Mouse (Mus musculus) E14TG2a.4 (cell line): ENCODE data around the gene Tesc.

Source experiments
- H3K27me3 ChIP-seq: 2 replicates; pipeline ENCODE4 v1.6.1; 2014; ENCODE audit warnings: low read length, control low read depth; ENCODE audit not compliant: insufficient read depth
- H3K36me3 ChIP-seq: 2 replicates; pipeline ENCODE4 v1.6.1; 2014; ENCODE audit warnings: low read length, control low read depth; ENCODE audit not compliant: insufficient read depth
- H3K4me1 ChIP-seq: replicated peaks from 2 replicates; pipeline ENCODE4 v1.6.1; 2014; ENCODE audit warnings: low read depth, low read length, control low read depth
- H3K4me3 ChIP-seq: replicated peaks from 2 replicates; pipeline ENCODE4 v1.5.1; 2014; ENCODE audit warnings: mild to moderate bottlenecking, low read length
- H3K9me3 ChIP-seq: 2 replicates; pipeline ENCODE4 v1.6.1; 2014; ENCODE audit warnings: low read length, control low read depth
- CTCF ChIP-seq: conservative IDR thresholded peaks from 2 replicates; pipeline ENCODE4 v1.5.1; 2014; ENCODE audit warnings: low read length
- NANOG ChIP-seq: IDR thresholded peaks from 2 replicates; pipeline ENCODE4 v1.6.1; 2014; ENCODE audit warnings: borderline replicate concordance, low read length, mixed read lengths
- POU5F1 ChIP-seq: IDR thresholded peaks from 2 replicates; pipeline ENCODE4 v1.6.1; 2014; ENCODE audit warnings: low read length, borderline replicate concordance

Gene Tesc

GRCm38 (mm10) chr5:118042599-118042998 lies 15.1 kb downstream of the Tesc start:
- no peak overlapping the region for H3K4me3 ChIP-seq
- H3K36me3 ChIP-seq: no peaks in the 10 kb centered on the region
- H3K27me3 ChIP-seq: 0 out of 2 replicates have a peak, but pooled peaks cover 3% of the 10 kb centered on the region
- peaks cover 26% of the 10 kb centered on the region for H3K4me1 ChIP-seq
- TF ChIP-seq POU5F1: no peak
- no peak for TF ChIP-seq CTCF
- no peak for TF ChIP-seq NANOG
- peaks cover 7% of the 10 kb centered on the region; the same call in 1 of the 2 replicates for H3K9me3 ChIP-seq

GRCm38 (mm10) chr5:118043761-118044160 lies 16.2 kb downstream of the Tesc start:
- TF ChIP-seq CTCF (no peak), POU5F1 (no peak), NANOG (no peak)
- Histone ChIP-seq H3K4me1 (peaks cover 14% of the 10 kb centered on the region), H3K4me3 (no peak overlapping the region), H3K9me3 (peaks cover 7% of the 10 kb centered on the region; the same call in 1 of the 2 replicates), H3K27me3 (0 out of 2 replicates have a peak, but pooled peaks cover 3% of the 10 kb centered on the region), H3K36me3 (no peaks in the 10 kb centered on the region)

- no peak overlapping the region for H3K4me3 ChIP-seq
- 0 out of 2 replicates have a peak, but pooled peaks cover 3% of the 10 kb centered on the region for H3K27me3 ChIP-seq
- TF ChIP-seq POU5F1 (no peak), CTCF (no peak)
- no peaks in the 10 kb centered on the region for H3K36me3 ChIP-seq
- peaks cover 6% of the 10 kb centered on the region; the same call in 1 of the 2 replicates for H3K4me1 ChIP-seq
- H3K9me3 ChIP-seq: peaks cover 7% of the 10 kb centered on the region; the same call in 1 of the 2 replicates
These were observed 17.4 kb downstream of the Tesc start for GRCm38 (mm10) chr5:118044907-118045306.

GRCm38 (mm10) chr5:118045385-118045784 lies 17.8 kb downstream of the Tesc start:
- Histone ChIP-seq H3K27me3 (0 out of 2 replicates have a peak, but pooled peaks cover 3% of the 10 kb centered on the region), H3K4me3 (no peak overlapping the region), H3K4me1 (peaks cover 4% of the 10 kb centered on the region; the same call in 1 of the 2 replicates), H3K36me3 (no peaks in the 10 kb centered on the region), H3K9me3 (peaks cover 7% of the 10 kb centered on the region; the same call in 1 of the 2 replicates)
- TF ChIP-seq NANOG: no peak
- TF ChIP-seq CTCF: no peak
- TF ChIP-seq POU5F1: no peak

GRCm38 (mm10) chr5:118047091-118047757 lies 19.7 kb downstream of the Tesc start:
- no peaks in the 10 kb centered on the region for H3K36me3 ChIP-seq
- no peak for TF ChIP-seq NANOG
- TF ChIP-seq POU5F1: no peak
- no peak for TF ChIP-seq CTCF
- 0 out of 2 replicates have a peak, but pooled peaks cover 2% of the 10 kb centered on the region for H3K9me3 ChIP-seq
- peaks cover 4% of the 10 kb centered on the region for H3K4me1 ChIP-seq
- H3K4me3 ChIP-seq: no peak overlapping the region
- H3K27me3 ChIP-seq: 0 out of 2 replicates have a peak, but pooled peaks cover 3% of the 10 kb centered on the region

GRCm38 (mm10) chr5:118048412-118048811 lies 20.9 kb downstream of the Tesc start:
- peaks cover 9% of the 10 kb centered on the region for H3K4me1 ChIP-seq
- H3K27me3 ChIP-seq: 0 out of 2 replicates have a peak, but pooled peaks cover 3% of the 10 kb centered on the region

GRCm38 (mm10) chr5:118048928-118049327 lies 21.4 kb downstream of the Tesc start:
- H3K9me3 ChIP-seq: no peaks in the 10 kb centered on the region
- no peaks in the 10 kb centered on the region for H3K36me3 ChIP-seq
- H3K4me1 ChIP-seq: peaks cover 9% of the 10 kb centered on the region
- H3K27me3 ChIP-seq: 0 out of 2 replicates have a peak, but pooled peaks cover 3% of the 10 kb centered on the region
- H3K4me3 ChIP-seq: no peak overlapping the region
- TF ChIP-seq POU5F1 (no peak), NANOG (no peak), CTCF (no peak)

More at GRCm38 (mm10) chr5:118048412-118048811, 20.9 kb downstream of the Tesc start:
- Histone ChIP-seq H3K4me3 (no peak overlapping the region), H3K9me3 (no peaks in the 10 kb centered on the region), H3K36me3 (no peaks in the 10 kb centered on the region)
- TF ChIP-seq POU5F1 (no peak), CTCF (no peak), NANOG (no peak)

GRCm38 (mm10) chr5:118050743-118051142 lies 23.2 kb downstream of the Tesc start:
- Histone ChIP-seq H3K4me1 (peaks cover 10% of the 10 kb centered on the region), H3K36me3 (no peaks in the 10 kb centered on the region), H3K27me3 (peaks cover 8% of the 10 kb centered on the region; the same call in 1 of the 2 replicates), H3K9me3 (no peaks in the 10 kb centered on the region), H3K4me3 (no peak overlapping the region)
- TF ChIP-seq NANOG (no peak), CTCF (no peak), POU5F1 (no peak)
